Mouse (Mus musculus) MEL (cell line): ENCODE results near the gene Smad1. TPM values are rescaled to one million over a fixed set of nuclear protein-coding genes. Genes with fewer than 3 reads are reported as not detected.

Source experiments
- DNase-seq: peaks from one replicate; pipeline ENCODE4 v3.0.0; 2011; ENCODE audit warnings: low read depth, low spot score
- H3K27ac ChIP-seq: 2 replicates; pipeline ENCODE4 v1.5.1; 2012; ENCODE audit warnings: low read depth, mild to moderate bottlenecking, control low read depth, low read length, moderate library complexity; ENCODE audit not compliant: control insufficient read depth
- H3K27me3 ChIP-seq, 2 experiments: fragments of 150-350 bp in 1 of 2; sonication (generic) in 1 of 2; 2 replicates each; pipeline ENCODE4 v1.6.1; 2012; ENCODE audit warnings: low read length in 2 of 2, mild to moderate bottlenecking in 2 of 2, improper control_type of control experiment in 1 of 2, moderate library complexity in 1 of 2; ENCODE audit not compliant: insufficient read depth in 2 of 2, control insufficient read depth in 1 of 2
- H3K36me3 ChIP-seq, 2 experiments: 2 replicates each; pipeline ENCODE4 v1.6.1; 2012 to 2014; ENCODE audit warnings: low read length in 2 of 2, improper control_type of control experiment in 1 of 2, inconsistent platforms in 1 of 2, mild to moderate bottlenecking in 1 of 2; ENCODE audit not compliant: insufficient read depth in 2 of 2, control insufficient read depth in 1 of 2
- H3K4me1 ChIP-seq, 2 experiments: fragments of 150-350 bp in 1 of 2; sonication (generic) in 1 of 2; 2 replicates each; pipeline ENCODE4 v1.6.1; 2012; ENCODE audit warnings: low read length in 2 of 2, improper control_type of control experiment in 1 of 2, mild to moderate bottlenecking in 1 of 2; ENCODE audit not compliant: insufficient read depth in 2 of 2, control insufficient read depth in 1 of 2
- H3K4me3 ChIP-seq, 2 experiments: fragments of 150-350 bp in 1 of 2; sonication (generic) in 1 of 2; 2 replicates each; pipeline ENCODE4 v1.5.1; 2012; ENCODE audit warnings: low read depth in 2 of 2, low read length in 2 of 2, mild to moderate bottlenecking in 2 of 2, moderate library complexity in 2 of 2, control low read depth in 1 of 2, improper control_type of control experiment in 1 of 2; ENCODE audit not compliant: control insufficient read depth in 1 of 2, insufficient read depth in 1 of 2
- H3K79me2 ChIP-seq: 2 replicates; pipeline ENCODE4 v1.6.1; 2012; ENCODE audit warnings: mild to moderate bottlenecking, low read length, moderate library complexity; ENCODE audit not compliant: control insufficient read depth, poor library complexity, insufficient read depth
- H3K9ac ChIP-seq: 2 replicates; pipeline ENCODE4 v1.6.1; 2012; ENCODE audit warnings: low read depth, mild to moderate bottlenecking, control low read depth, low read length, moderate library complexity; ENCODE audit not compliant: control insufficient read depth, poor library complexity, severe bottlenecking
- H3K9me3 ChIP-seq: fragments of 150-350 bp; sonication (generic); replicated peaks from 2 replicates; pipeline ENCODE4 v1.6.1; 2012; ENCODE audit warnings: mild to moderate bottlenecking, low read length, improper control_type of control experiment, moderate library complexity; ENCODE audit not compliant: insufficient read depth
- CHD1 ChIP-seq: IDR thresholded peaks from 2 replicates; pipeline ENCODE4 v1.6.1; 2012; ENCODE audit warnings: low read depth, mild to moderate bottlenecking, inconsistent platforms, low read length, improper control_type of control experiment
- CHD2 ChIP-seq: IDR thresholded peaks from 2 replicates; pipeline ENCODE4 v1.6.1; 2011; ENCODE audit warnings: low read length, improper control_type of control experiment
- CTCF ChIP-seq, 3 experiments: IDR thresholded peaks in 2 of 3; conservative IDR thresholded peaks in 1 of 3; 2 replicates each; pipeline ENCODE4 v1.5.1; 2011 to 2012; ENCODE audit warnings: low read length in 3 of 3, low read depth in 2 of 3, mild to moderate bottlenecking in 2 of 3, improper control_type of control experiment in 1 of 3, inconsistent platforms in 1 of 3, mixed read lengths in 1 of 3, moderate library complexity in 1 of 3; ENCODE audit not compliant: control insufficient read depth in 1 of 3, insufficient read depth in 1 of 3, poor library complexity in 1 of 3, severe bottlenecking in 1 of 3
- E2F4 ChIP-seq: IDR thresholded peaks from 2 replicates; pipeline ENCODE4 v1.6.1; 2011; ENCODE audit warnings: low read depth, low read length, improper control_type of control experiment, borderline replicate concordance
- ELF1 ChIP-seq: IDR thresholded peaks from 2 replicates; pipeline ENCODE4 v1.6.1; 2014; ENCODE audit warnings: low read depth, mild to moderate bottlenecking, inconsistent platforms, low read length, improper control_type of control experiment, moderate library complexity
- ETS1 ChIP-seq: IDR thresholded peaks from 2 replicates; pipeline ENCODE4 v1.6.1; 2012; ENCODE audit warnings: low read depth, mild to moderate bottlenecking, inconsistent platforms, low read length, improper control_type of control experiment, moderate library complexity
- GATA1 ChIP-seq: IDR thresholded peaks from 2 replicates; pipeline ENCODE4 v1.6.1; 2011; ENCODE audit warnings: low read depth, low read length, improper control_type of control experiment
- HCFC1 ChIP-seq: IDR thresholded peaks from 2 replicates; pipeline ENCODE4 v1.6.1; 2012; ENCODE audit warnings: low read depth, mild to moderate bottlenecking, inconsistent platforms, low read length, improper control_type of control experiment, moderate library complexity
- KAT2A ChIP-seq: conservative IDR thresholded peaks from 2 replicates; pipeline ENCODE4 v1.6.1; 2012; ENCODE audit warnings: low read depth, low read length, improper control_type of control experiment, inconsistent platforms
- MAX ChIP-seq: IDR thresholded peaks from 2 replicates; pipeline ENCODE4 v1.6.1; 2011; ENCODE audit warnings: low read length, improper control_type of control experiment
- MAZ ChIP-seq: IDR thresholded peaks from 2 replicates; pipeline ENCODE4 v1.6.1; 2012; ENCODE audit warnings: low read depth, mild to moderate bottlenecking, inconsistent platforms, low read length, improper control_type of control experiment
- MXI1 ChIP-seq: IDR thresholded peaks from 2 replicates; pipeline ENCODE4 v1.6.1; 2011; ENCODE audit warnings: mild to moderate bottlenecking, low read depth, low read length, improper control_type of control experiment
- NELFE ChIP-seq: IDR thresholded peaks from 2 replicates; pipeline ENCODE4 v1.6.1; 2011; ENCODE audit warnings: low read depth, low read length, improper control_type of control experiment
- NRF1 ChIP-seq: IDR thresholded peaks from 2 replicates; pipeline ENCODE4 v1.6.1; 2014; ENCODE audit warnings: low read depth, mild to moderate bottlenecking, inconsistent platforms, low read length, improper control_type of control experiment, moderate library complexity; ENCODE audit not compliant: poor library complexity, insufficient read depth, severe bottlenecking
- POLR2A ChIP-seq, 2 experiments: IDR thresholded peaks; 2 replicates each; pipeline ENCODE4 v1.6.1; 2011 to 2012; ENCODE audit warnings: low read length in 2 of 2, mild to moderate bottlenecking in 2 of 2, control low read depth in 1 of 2, improper control_type of control experiment in 1 of 2, low read depth in 1 of 2, moderate library complexity in 1 of 2; ENCODE audit not compliant: control insufficient read depth in 1 of 2, insufficient read depth in 1 of 2, poor library complexity in 1 of 2
- POLR2AphosphoS2 ChIP-seq: IDR thresholded peaks from 2 replicates; pipeline ENCODE4 v1.6.1; 2011; ENCODE audit warnings: low read length, improper control_type of control experiment
- RAD21 ChIP-seq: IDR thresholded peaks from 2 replicates; pipeline ENCODE4 v1.6.1; 2011; ENCODE audit warnings: mild to moderate bottlenecking, low read depth, low read length, improper control_type of control experiment
- RCOR1 ChIP-seq: IDR thresholded peaks from 2 replicates; pipeline ENCODE4 v1.6.1; 2012; ENCODE audit warnings: low read depth, mild to moderate bottlenecking, inconsistent platforms, low read length, improper control_type of control experiment
- SIN3A ChIP-seq: IDR thresholded peaks from 2 replicates; pipeline ENCODE4 v1.6.1; 2012; ENCODE audit warnings: low read length, improper control_type of control experiment, inconsistent platforms
- SMC3 ChIP-seq: IDR thresholded peaks from 2 replicates; pipeline ENCODE4 v1.6.1; 2011; ENCODE audit warnings: low read depth, low read length, improper control_type of control experiment
- TBP ChIP-seq: IDR thresholded peaks from 2 replicates; pipeline ENCODE4 v1.8.0; 2011; ENCODE audit warnings: low read depth, low read length, improper control_type of control experiment
- TCF12 ChIP-seq: IDR thresholded peaks from 2 replicates; pipeline ENCODE4 v1.6.1; 2014; ENCODE audit warnings: low read depth, mild to moderate bottlenecking, inconsistent platforms, low read length, improper control_type of control experiment, moderate library complexity
- ZC3H11A ChIP-seq: IDR thresholded peaks from 2 replicates; pipeline ENCODE4 v1.6.1; 2012; ENCODE audit warnings: low read depth, mild to moderate bottlenecking, inconsistent platforms, low read length, improper control_type of control experiment
- ZKSCAN1 ChIP-seq: IDR thresholded peaks from 2 replicates; pipeline ENCODE4 v1.6.1; 2012; ENCODE audit warnings: low read depth, mild to moderate bottlenecking, inconsistent platforms, low read length, improper control_type of control experiment, moderate library complexity
- ZMIZ1 ChIP-seq: IDR thresholded peaks from 2 replicates; pipeline ENCODE4 v1.6.1; 2012; ENCODE audit warnings: low read depth, mild to moderate bottlenecking, inconsistent platforms, low read length, improper control_type of control experiment, moderate library complexity
- ZNF384 ChIP-seq: IDR thresholded peaks from 2 replicates; pipeline ENCODE4 v1.6.1; 2012; ENCODE audit warnings: low read depth, mild to moderate bottlenecking, inconsistent platforms, low read length, improper control_type of control experiment
- polyA plus RNA-seq, 2 experiments: library from polyadenylated mRNA; stranded (reverse) in 1 of 2; unstranded in 1 of 2; fragments of >175 nt in 1 of 2; fragments of >200 nt in 1 of 2; gene quantifications; 2 replicates each; pipeline versions ENCODE4 v1.2.1 to v1.2.4; 2012; ENCODE audit warnings: low replicate concordance in 2 of 2, low read depth in 1 of 2; ENCODE audit not compliant: insufficient read length in 2 of 2, insufficient read depth in 1 of 2, missing spikeins in 1 of 2
- total RNA-seq: library from RNA; depleted of rRNA; stranded (reverse); fragments of 300-350 nt; gene quantifications from 2 replicates; pipeline ENCODE4 v1.2.3, GENCODE M21; 2012

The Smad1 gene
- total and polyA plus RNA-seq, 3 experiments = 1.3 to 2.0 TPM; not detected in 1

- H3K4me1 ChIP-seq = peaks cover 7 to 11% of the 10 kb centered on the region in 2 experiments
- no peaks in the 10 kb centered on the region for H3K27me3 ChIP-seq
- peak overlapping the region; percentile 82 for H3K27ac ChIP-seq
- no peak for DNase-seq
- H3K4me3 ChIP-seq = peak overlapping the region; percentile 66 to 88
- peaks cover 6% of the 10 kb centered on the region for H3K79me2 ChIP-seq
- H3K36me3 ChIP-seq = peaks cover 0 to 20% of the 10 kb centered on the region in 2 experiments; a peak in 2 of 4 replicates
- H3K9me3 ChIP-seq = no peaks in the 10 kb centered on the region
- TF ChIP-seq MAZ = no peak
- no peak for TF ChIP-seq GATA1
- no peak for TF ChIP-seq TCF12
- TF ChIP-seq ZNF384 = peak; percentile 71
- TF ChIP-seq CHD1 = 0 out of 2 replicates have a peak, but pooled peaks have one; percentile 52
- H3K9ac ChIP-seq = peak overlapping the region; percentile 95
These were observed 103.8 kb downstream of the Smad1 start for GRCm38 (mm10) chr8:79295276-79296105.

- Histone ChIP-seq H3K9me3 (no peaks in the 10 kb centered on the region), H3K79me2 (peaks cover 6% of the 10 kb centered on the region), H3K4me3 (peak within 1 kb of the TSS; percentile 91 to 98), H3K36me3 (peaks cover 0 to 26% of the 10 kb centered on the region in 2 experiments; a peak in 2 of 4 replicates), H3K9ac (peak within 1 kb of the TSS; percentile 97), H3K27ac (peak within 1 kb of the TSS; percentile 93), H3K27me3 (no peaks in the 10 kb centered on the region), H3K4me1 (peaks cover 14 to 15% of the 10 kb centered on the region in 2 experiments)
- TF ChIP-seq NELFE = peak; percentile 96
- TF ChIP-seq MXI1 = peak; percentile 78
- peak; percentile 36; the same call in 1 of the 2 replicates for TF ChIP-seq TBP
- TF ChIP-seq POLR2AphosphoS2 = peak; percentile 89
- TF ChIP-seq HCFC1 = peak; percentile 85
- TF ChIP-seq E2F4 = peak; percentile 65; the same call in 1 of the 2 replicates
- no peak for TF ChIP-seq RCOR1
- no peak for TF ChIP-seq ZC3H11A
- TF ChIP-seq ZMIZ1 = peak; percentile 76
- peak; percentile 14; the same call in 1 of the 2 replicates for TF ChIP-seq SIN3A
- TF ChIP-seq MAZ = peak; percentile 87
- peak; percentile 91 to 94 for TF ChIP-seq POLR2A (IDR thresholded peaks at IDR 0.05; ENCODE audit: control insufficient read depth in 1 of 2, insufficient read depth in 1 of 2, low read depth in 1 of 2, low read length in 2 of 2, poor library complexity in 1 of 2)
- peak; percentile 43; the same call in 1 of the 2 replicates for TF ChIP-seq SMC3
- TF ChIP-seq KAT2A = no peak; the same call in 1 of the 2 replicates
- peak; percentile 64 for TF ChIP-seq ELF1
- TF ChIP-seq TCF12 = peak; percentile 63
- TF ChIP-seq RAD21 = peak; percentile 10
- TF ChIP-seq NRF1 = peak; percentile 97
- peak; percentile 69 for TF ChIP-seq MAX
- peak in 2 of 3 experiments; percentile 65 to 79; a peak in 4 of 6 replicates for TF ChIP-seq CTCF (IDR thresholded peaks at IDR 0.05 in 2 of 3, conservative IDR thresholded peaks at IDR 0.05 in 1 of 3; ENCODE audit: control insufficient read depth in 1 of 3, insufficient read depth in 1 of 3, low read depth in 2 of 3, low read length in 3 of 3, poor library complexity in 1 of 3, severe bottlenecking in 1 of 3)
- no peak for TF ChIP-seq ZKSCAN1
- no peak for TF ChIP-seq CHD2
- TF ChIP-seq ETS1 = 0 out of 2 replicates have a peak, but pooled peaks have one; percentile 20
- peak; percentile 97 for DNase-seq
These were observed 104.6 kb downstream of the Smad1 start, which contains the start of gene Mmaa for GRCm38 (mm10) chr8:79294610-79295275. Gene Mmaa (minus strand): TSS chr8:79294937.
